Mouse (Mus musculus) heart, postnatal 0 days (tissue): ENCODE measurements around the gene Nxph4. TPM values are rescaled to one million over a fixed set of nuclear protein-coding genes. Genes with fewer than 3 reads are reported as not detected.
A peak's percentile ranks its signal among the peaks of the same experiment; 100 is the strongest.

Source experiments
- ATAC-seq: fragments of 200-750 bp; cut with Nextera tagmentation; 2 replicates; pipeline ENCODE4 v1.8.0; 2017; ENCODE audit warnings: low read depth, moderate number of reproducible peaks, moderate library complexity; ENCODE audit not compliant: insufficient read depth
- DNase-seq: peaks from one replicate; pipeline ENCODE4 v3.0.0-alpha.2; 2016; ENCODE audit warnings: low spot score
- H3K27ac ChIP-seq: fragments of 300-500 bp; sonication (generic); 2 replicates; pipeline ENCODE4 v1.5.1; 2014; ENCODE audit warnings: low read depth, mild to moderate bottlenecking
- H3K27me3 ChIP-seq: fragments of 300-500 bp; sonication (generic); 2 replicates; pipeline ENCODE4 v1.6.1; 2014; ENCODE audit warnings: low read length, mixed read lengths; ENCODE audit not compliant: control insufficient read depth, insufficient read depth
- H3K36me3 ChIP-seq: fragments of 300-500 bp; sonication (generic); replicated peaks from 2 replicates; pipeline ENCODE4 v1.6.1; 2014; ENCODE audit warnings: low read length, mixed read lengths; ENCODE audit not compliant: control insufficient read depth, insufficient read depth
- H3K4me1 ChIP-seq: fragments of 300-500 bp; sonication (generic); 2 replicates; pipeline ENCODE4 v1.6.1; 2014; ENCODE audit warnings: antibody characterized with exemption; ENCODE audit not compliant: control insufficient read depth, insufficient read depth
- H3K4me2 ChIP-seq: fragments of 300-500 bp; sonication (generic); 2 replicates; pipeline ENCODE4 v1.6.1; 2014; ENCODE audit warnings: low read depth, mild to moderate bottlenecking, low read length, moderate library complexity
- H3K4me3 ChIP-seq: fragments of 300-500 bp; sonication (generic); 2 replicates; pipeline ENCODE4 v1.5.1; 2014; ENCODE audit warnings: low read depth, low read length
- H3K9ac ChIP-seq: fragments of 300-500 bp; sonication (generic); replicated peaks from 2 replicates; pipeline ENCODE4 v1.6.1; 2014; ENCODE audit warnings: low read depth, low read length, mixed read lengths
- H3K9me3 ChIP-seq: fragments of 300-500 bp; sonication (generic); replicated peaks from 2 replicates; pipeline ENCODE4 v1.6.1; 2016; ENCODE audit warnings: low read length; ENCODE audit not compliant: control insufficient read depth
- CTCF ChIP-seq: IDR thresholded peaks from 2 replicates; pipeline ENCODE4 v1.5.1; 2016; ENCODE audit warnings: antibody characterized with exemption, control low read depth, low read depth
- EP300 ChIP-seq: IDR thresholded peaks from 2 replicates; pipeline ENCODE4 v1.6.1; 2016; ENCODE audit warnings: antibody characterized with exemption, low read depth
- WGBS: fragments of 180-500 bp; shearing (Covaris S2); extraction: QIAGEN DNeasy Blood & Tissue Kit; methylation state at CpG from one replicate; pipeline ENCODE4 v1.1.7; 2014; 5-methylcytosine and 5-hydroxymethylcytosine counted together
- polyA plus RNA-seq: library from polyadenylated mRNA; unstranded; fragments of >200 nt; fragmentation: Nextera tagmentation; extraction: Ambion mirVana; gene quantifications from 2 replicates; pipeline ENCODE4 v1.2.1, GENCODE M21; 2015
- total RNA-seq: library from RNA; depleted of rRNA; stranded (reverse); fragments of >200 nt; gene quantifications from 2 replicates; pipeline ENCODE4 v1.2.3, GENCODE M21; 2014; ENCODE audit warnings: low replicate concordance

Gene Nxph4
- total and polyA plus RNA-seq, 2 experiments from 2014 or later: 0.41 TPM; not detected in 1

- DNase-seq (peak; percentile 69), ATAC-seq (peak; percentile 54)
- under 1% methylated on average over 35 of the region's 35 CpGs for WGBS
- Histone ChIP-seq H3K4me2 (peak overlapping the region; percentile 64), H3K27ac (no peak overlapping the region), H3K4me3 (peak overlapping the region; percentile 41), H3K27me3 (peaks cover 64% of the 10 kb centered on the region), H3K9me3 (no peaks in the 10 kb centered on the region), H3K36me3 (no peaks in the 10 kb centered on the region), H3K9ac (0 out of 2 replicates have a peak overlapping the region, but pooled peaks have one; percentile 3), H3K4me1 (peaks cover 15% of the 10 kb centered on the region; the same call in 1 of the 2 replicates)
- peak; percentile 91 for TF ChIP-seq CTCF
- no peak for TF ChIP-seq EP300
Measured at GRCm38 (mm10) chr10:127509051-127509836, 25.1 kb downstream of the Nxph4 start.

- DNase-seq (peak; percentile 56), ATAC-seq (peak; percentile 22; the same call in 1 of the 2 replicates)
- Histone ChIP-seq H3K27ac (no peak overlapping the region), H3K4me2 (peak overlapping the region; percentile 64; the same call in 1 of the 2 replicates), H3K9ac (no peak overlapping the region), H3K4me1 (peaks cover 6% of the 10 kb centered on the region; the same call in 1 of the 2 replicates), H3K4me3 (0 out of 2 replicates have a peak overlapping the region, but pooled peaks have one; percentile 41), H3K9me3 (no peaks in the 10 kb centered on the region), H3K36me3 (no peaks in the 10 kb centered on the region), H3K27me3 (peaks cover 54% of the 10 kb centered on the region)
- TF ChIP-seq EP300 (no peak), CTCF (peak; percentile 57)
- 7% methylated on average over 15 of the region's 15 CpGs for WGBS
Measured at GRCm38 (mm10) chr10:127508239-127508638, 26.1 kb downstream of the Nxph4 start.

- Histone ChIP-seq H3K4me2 (no peak within 1 kb of the TSS), H3K27me3 (no peaks in the 10 kb centered on the region), H3K4me3 (no peak within 1 kb of the TSS), H3K4me1 (no peaks in the 10 kb centered on the region), H3K9me3 (no peaks in the 10 kb centered on the region), H3K9ac (no peak within 1 kb of the TSS), H3K36me3 (peaks cover 37% of the 10 kb centered on the region), H3K27ac (no peak within 1 kb of the TSS)
- 65% methylated on average over 13 of the region's 13 CpGs for WGBS
- TF ChIP-seq EP300 (no peak), CTCF (no peak)
- DNase-seq (no peak), ATAC-seq (no peak)
Measured at GRCm38 (mm10) chr10:127500894-127501893, 33.2 kb downstream of the Nxph4 start, which contains the start of gene Stac3. Stac3 (plus strand) TSS chr10:127501686.

DNA sequence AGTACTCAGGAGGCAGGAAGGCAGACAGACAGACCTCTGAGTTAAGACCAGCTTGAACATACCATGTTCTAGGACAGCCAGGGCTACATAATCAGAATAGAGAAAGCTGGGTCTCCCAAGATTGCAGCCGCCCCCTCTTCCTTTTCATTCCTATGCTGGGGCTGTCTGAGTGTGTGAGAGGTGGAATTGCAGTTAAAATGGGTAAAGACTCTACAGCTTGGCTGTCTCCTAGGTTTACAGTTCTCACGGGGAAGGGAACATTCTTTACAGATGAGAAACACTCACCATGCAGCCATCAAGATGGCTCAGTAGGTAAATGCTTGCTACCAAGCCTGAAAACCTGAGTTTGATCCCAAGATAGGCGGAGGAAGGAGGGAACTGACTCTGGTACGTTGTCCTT lies 34.3 kb downstream of the Nxph4 start:
- Histone ChIP-seq H3K9ac (no peak overlapping the region), H3K4me3 (no peak overlapping the region), H3K4me2 (no peak overlapping the region), H3K27ac (no peak overlapping the region), H3K36me3 (peaks cover 48% of the 10 kb centered on the region), H3K4me1 (no peaks in the 10 kb centered on the region), H3K9me3 (no peaks in the 10 kb centered on the region), H3K27me3 (no peaks in the 10 kb centered on the region)
- TF ChIP-seq EP300 (no peak), CTCF (no peak)
- WGBS: 80% methylated on average over 4 of the region's 4 CpGs
- ATAC-seq: no peak
- DNase-seq: no peak

- 86% methylated on average over 5 of the region's 5 CpGs for WGBS
- H3K9me3 ChIP-seq: no peaks in the 10 kb centered on the region
- DNase-seq (no peak), ATAC-seq (no peak)
- no peaks in the 10 kb centered on the region for H3K4me1 ChIP-seq
- H3K27ac ChIP-seq: no peak overlapping the region
- no peaks in the 10 kb centered on the region for H3K27me3 ChIP-seq
- H3K9ac ChIP-seq: no peak overlapping the region
- no peak overlapping the region for H3K4me3 ChIP-seq
- H3K4me2 ChIP-seq: no peak overlapping the region
- peaks cover 54% of the 10 kb centered on the region for H3K36me3 ChIP-seq
- TF ChIP-seq EP300 (no peak), CTCF (no peak)
Measured at GRCm38 (mm10) chr10:127499516-127499915, 34.8 kb downstream of the Nxph4 start.
